Mouse (Mus musculus) liver, embryonic 15.5 days (tissue): Measurements from ENCODE around the gene Rtl9. TPM values are rescaled to one million over a fixed set of nuclear protein-coding genes. Genes with fewer than 3 reads are reported as not detected.

Experiments
- ATAC-seq: fragments of 200-750 bp; cut with Nextera tagmentation; 2 replicates; pipeline ENCODE4 v1.8.0; 2017; ENCODE audit warnings: moderate number of reproducible peaks, mild to moderate bottlenecking, moderate library complexity; ENCODE audit not compliant: insufficient read depth
- H3K27ac ChIP-seq: fragments of 300-500 bp; sonication (generic); replicated peaks from 2 replicates; pipeline ENCODE4 v1.5.1; 2015; ENCODE audit warnings: mild to moderate bottlenecking, inconsistent platforms
- H3K27me3 ChIP-seq: fragments of 300-500 bp; sonication (generic); 2 replicates; pipeline ENCODE4 v1.6.1; 2015; ENCODE audit warnings: mild to moderate bottlenecking, inconsistent platforms
- H3K36me3 ChIP-seq: fragments of 300-500 bp; sonication (generic); replicated peaks from 2 replicates; pipeline ENCODE4 v1.6.1; 2015; ENCODE audit warnings: moderate library complexity, mild to moderate bottlenecking, inconsistent platforms
- H3K4me1 ChIP-seq: fragments of 300-500 bp; sonication (generic); replicated peaks from 2 replicates; pipeline ENCODE4 v1.6.1; 2015; ENCODE audit warnings: inconsistent platforms
- H3K4me2 ChIP-seq: fragments of 300-500 bp; sonication (generic); 2 replicates; pipeline ENCODE4 v1.6.1; 2015; ENCODE audit warnings: moderate library complexity, mild to moderate bottlenecking, inconsistent platforms
- H3K4me3 ChIP-seq: fragments of 300-500 bp; sonication (generic); replicated peaks from 2 replicates; pipeline ENCODE4 v1.5.1; 2015; ENCODE audit warnings: mild to moderate bottlenecking, inconsistent platforms
- H3K9ac ChIP-seq: fragments of 300-500 bp; sonication (generic); 2 replicates; pipeline ENCODE4 v1.6.1; 2015; ENCODE audit warnings: moderate library complexity, mild to moderate bottlenecking, inconsistent platforms
- H3K9me3 ChIP-seq: fragments of 300-500 bp; sonication (generic); replicated peaks from 2 replicates; pipeline ENCODE4 v1.6.1; 2016; ENCODE audit warnings: inconsistent platforms
- WGBS: fragments of 180-500 bp; shearing (Covaris S2); methylation state at CpG from one replicate; pipeline ENCODE4 v1.1.7; 2015; ENCODE audit warnings: mixed read lengths; ENCODE audit not compliant: insufficient replicate concordance; 5-methylcytosine and 5-hydroxymethylcytosine counted together
- polyA plus RNA-seq: library from polyadenylated mRNA; unstranded; fragments of >200 nt; fragmentation: Nextera tagmentation; extraction: Ambion mirVana; gene quantifications from 2 replicates; pipeline ENCODE4 v1.2.1, GENCODE M21; 2015

The Rtl9 gene
- polyA plus RNA-seq, 1 experiment from 2014 or later: 0.03 TPM

- Histone ChIP-seq H3K27me3 (peaks cover 47% of the 10 kb centered on the region), H3K9ac (no peak overlapping the region), H3K4me3 (no peak overlapping the region), H3K4me1 (no peaks in the 10 kb centered on the region), H3K27ac (no peak overlapping the region), H3K9me3 (no peaks in the 10 kb centered on the region), H3K36me3 (no peaks in the 10 kb centered on the region), H3K4me2 (no peak overlapping the region; the same call in 1 of the 2 replicates)
- no peak for ATAC-seq
- WGBS: 14% methylated on average over 23 of the region's 23 CpGs
Measured at GRCm38 (mm10) chrX:143080458-143081336, 18.7 kb upstream of the Rtl9 start.

- Histone ChIP-seq H3K27me3 (peaks cover 64% of the 10 kb centered on the region), H3K9ac (no peak overlapping the region), H3K9me3 (no peaks in the 10 kb centered on the region), H3K4me3 (no peak overlapping the region), H3K27ac (no peak overlapping the region), H3K4me2 (no peak overlapping the region), H3K36me3 (no peaks in the 10 kb centered on the region), H3K4me1 (no peaks in the 10 kb centered on the region)
- ATAC-seq: no peak
- 79% methylated on average over 1 of the region's 1 CpGs for WGBS
Measured at GRCm38 (mm10) chrX:143082732-143083131, 16.7 kb upstream of the Rtl9 start.

DNA sequence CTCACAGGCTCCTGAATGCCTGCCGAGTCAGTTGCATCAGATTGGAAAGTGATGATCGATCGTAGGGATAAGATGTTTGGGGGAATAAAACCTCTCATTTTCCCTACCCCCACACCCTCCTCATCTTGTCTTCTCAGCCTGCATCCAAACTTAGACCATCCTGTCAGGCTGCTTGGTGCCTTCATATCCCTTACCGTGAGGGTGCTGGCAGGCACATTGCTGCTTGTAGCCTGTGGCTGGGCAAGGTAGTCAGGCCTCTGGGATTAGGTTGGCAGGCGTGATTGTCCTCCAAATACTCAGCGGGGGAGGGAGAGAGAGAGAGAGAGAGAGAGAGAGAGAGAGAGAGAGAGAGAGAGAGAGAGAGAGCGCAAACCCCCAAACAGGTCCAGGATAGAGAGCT lies 11.2 kb upstream of the Rtl9 start:
- no peak overlapping the region for H3K4me2 ChIP-seq
- peaks cover 32% of the 10 kb centered on the region for H3K27me3 ChIP-seq
- no peak for ATAC-seq
- 58% methylated on average over 7 of the region's 7 CpGs for WGBS
- no peaks in the 10 kb centered on the region for H3K4me1 ChIP-seq
- H3K27ac ChIP-seq: no peak overlapping the region
- no peaks in the 10 kb centered on the region for H3K36me3 ChIP-seq
- H3K9me3 ChIP-seq: no peaks in the 10 kb centered on the region
- H3K9ac ChIP-seq: no peak overlapping the region
- no peak overlapping the region for H3K4me3 ChIP-seq

GRCm38 (mm10) chrX:143090904-143091588 lies 8.3 kb upstream of the Rtl9 start:
- H3K9me3 ChIP-seq: no peaks in the 10 kb centered on the region
- no peak for ATAC-seq
- no peak overlapping the region for H3K4me2 ChIP-seq
- no peak overlapping the region for H3K9ac ChIP-seq
- 53% methylated on average over 6 of the region's 6 CpGs for WGBS
- no peak overlapping the region for H3K27ac ChIP-seq
- peaks cover 21% of the 10 kb centered on the region for H3K27me3 ChIP-seq
- no peak overlapping the region for H3K4me3 ChIP-seq
- no peaks in the 10 kb centered on the region for H3K4me1 ChIP-seq
- no peaks in the 10 kb centered on the region for H3K36me3 ChIP-seq

DNA sequence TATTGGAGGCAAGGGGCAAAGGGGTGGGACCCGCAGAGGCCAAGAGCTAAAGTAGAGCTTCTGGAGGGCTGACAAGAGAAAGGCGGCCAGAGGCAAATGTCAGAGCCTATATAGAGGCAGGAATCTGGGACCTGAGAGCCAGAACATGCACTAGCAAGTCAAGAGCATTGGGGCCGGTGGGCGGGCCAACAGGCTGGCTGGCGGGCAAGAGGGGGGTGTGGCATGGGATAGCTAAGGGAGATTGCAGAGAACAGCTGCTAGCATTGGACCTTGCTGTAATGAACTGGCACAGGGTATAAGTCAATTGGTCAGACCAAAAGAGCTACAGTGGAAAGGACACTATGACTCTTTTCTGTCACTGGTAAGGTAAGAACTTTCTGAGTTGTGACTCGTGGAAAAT lies 1.8 kb upstream of the Rtl9 start:
- H3K27me3 ChIP-seq: peaks cover 3% of the 10 kb centered on the region; the same call in 1 of the 2 replicates
- no peak overlapping the region for H3K27ac ChIP-seq
- no peak for ATAC-seq
- 56% methylated on average over 6 of the region's 6 CpGs for WGBS
- H3K4me3 ChIP-seq: no peak overlapping the region
- H3K36me3 ChIP-seq: no peaks in the 10 kb centered on the region
- no peak overlapping the region for H3K9ac ChIP-seq
- H3K9me3 ChIP-seq: no peaks in the 10 kb centered on the region
- no peaks in the 10 kb centered on the region for H3K4me1 ChIP-seq
- no peak overlapping the region for H3K4me2 ChIP-seq

GRCm38 (mm10) chrX:143103146-143103545 lies 3.8 kb downstream of the Rtl9 start:
- Histone ChIP-seq H3K9ac (no peak overlapping the region), H3K9me3 (no peaks in the 10 kb centered on the region), H3K4me2 (no peak overlapping the region), H3K27ac (no peak overlapping the region), H3K27me3 (0 out of 2 replicates have a peak, but pooled peaks cover 4% of the 10 kb centered on the region), H3K36me3 (no peaks in the 10 kb centered on the region), H3K4me3 (no peak overlapping the region), H3K4me1 (no peaks in the 10 kb centered on the region)
- no peak for ATAC-seq
- 65% methylated on average over 5 of the region's 5 CpGs for WGBS

- H3K4me3 ChIP-seq: no peak overlapping the region
- 0 out of 2 replicates have a peak, but pooled peaks cover 4% of the 10 kb centered on the region for H3K27me3 ChIP-seq
- H3K36me3 ChIP-seq: no peaks in the 10 kb centered on the region
- H3K27ac ChIP-seq: no peak overlapping the region
- no peaks in the 10 kb centered on the region for H3K9me3 ChIP-seq
- no peak overlapping the region for H3K4me2 ChIP-seq
- WGBS: 64% methylated on average over 1 of the region's 1 CpGs
- H3K9ac ChIP-seq: no peak overlapping the region
- H3K4me1 ChIP-seq: no peaks in the 10 kb centered on the region
- ATAC-seq: no peak
Measured at GRCm38 (mm10) chrX:143105866-143106265, 6.5 kb downstream of the Rtl9 start.

DNA sequence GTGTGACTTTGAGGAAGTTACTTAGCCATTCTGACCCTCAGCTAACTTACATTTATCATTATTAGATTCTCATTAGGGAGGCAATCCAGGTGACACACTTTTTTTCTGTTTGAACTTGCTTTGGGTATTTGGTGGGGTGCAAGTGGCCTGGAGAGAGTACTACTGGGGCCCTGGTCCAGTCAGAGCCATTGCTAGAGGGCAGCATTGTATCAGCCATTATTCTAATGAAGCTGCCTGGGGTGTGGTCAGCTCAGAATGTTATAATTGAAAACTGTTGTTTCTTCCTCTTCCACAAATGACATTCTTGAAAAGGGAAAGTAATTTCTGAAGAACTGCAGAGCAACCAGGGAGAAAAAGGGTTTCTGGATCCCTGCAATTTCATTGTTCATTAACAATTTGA lies 13.2 kb downstream of the Rtl9 start:
- Histone ChIP-seq H3K9ac (no peak overlapping the region), H3K4me3 (no peak overlapping the region), H3K4me2 (no peak overlapping the region), H3K27ac (no peak overlapping the region), H3K27me3 (no peaks in the 10 kb centered on the region), H3K4me1 (no peaks in the 10 kb centered on the region), H3K9me3 (no peaks in the 10 kb centered on the region), H3K36me3 (no peaks in the 10 kb centered on the region)
- no peak for ATAC-seq

Other genes starting within 250 kb of the Rtl9 start
- 9.4 and 10.9 TPM in 2 replicates for gene Ammecr1, start 132.9 kb upstream of the Rtl9 start, polyA plus RNA-seq